Mouse (Mus musculus) embryonic facial prominence, embryonic 11.5 days (tissue): Measurements from ENCODE around the gene Bnip3. TPM values are rescaled to one million over a fixed set of nuclear protein-coding genes. Genes with fewer than 3 reads are reported as not detected.
A peak's percentile ranks its signal among the peaks of the same experiment; 100 is the strongest.

Source experiments
- ATAC-seq: fragments of 200-750 bp; cut with Nextera tagmentation; replicated peaks from 2 replicates; pipeline ENCODE4 v1.8.0; 2017; ENCODE audit warnings: low read depth; ENCODE audit not compliant: insufficient number of reproducible peaks, low FRiP score, low TSS enrichment
- DNase-seq: peaks from one replicate; pipeline ENCODE4 v3.0.0-alpha.2; 2015; ENCODE audit warnings: low spot score
- H3K27ac ChIP-seq: fragments of 300-500 bp; sonication (generic); replicated peaks from 2 replicates; pipeline ENCODE4 v1.5.1; 2014; ENCODE audit warnings: mild to moderate bottlenecking, low read depth, low read length, control low read depth
- H3K27me3 ChIP-seq: fragments of 300-500 bp; sonication (generic); 2 replicates; pipeline ENCODE4 v1.6.1; 2014; ENCODE audit warnings: mild to moderate bottlenecking, low read length, moderate library complexity, mixed read lengths; ENCODE audit not compliant: control insufficient read depth, insufficient read depth
- H3K36me3 ChIP-seq: fragments of 300-500 bp; sonication (generic); replicated peaks from 2 replicates; pipeline ENCODE4 v1.6.1; 2014; ENCODE audit warnings: low read depth, mild to moderate bottlenecking, low read length, moderate library complexity, mixed read lengths; ENCODE audit not compliant: control insufficient read depth, insufficient read depth
- H3K4me1 ChIP-seq: fragments of 300-500 bp; sonication (generic); 2 replicates; pipeline ENCODE4 v1.6.1; 2014; ENCODE audit warnings: low read length, mixed read lengths; ENCODE audit not compliant: control insufficient read depth, insufficient read depth
- H3K4me2 ChIP-seq: fragments of 300-500 bp; sonication (generic); 2 replicates; pipeline ENCODE4 v1.6.1; 2014; ENCODE audit warnings: low read depth, mild to moderate bottlenecking, control low read depth, low read length, moderate library complexity
- H3K4me3 ChIP-seq: fragments of 300-500 bp; sonication (generic); 2 replicates; pipeline ENCODE4 v1.5.1; 2014; ENCODE audit warnings: low read depth, low read length, control low read depth
- H3K9ac ChIP-seq: fragments of 300-500 bp; sonication (generic); replicated peaks from 2 replicates; pipeline ENCODE4 v1.6.1; 2014; ENCODE audit warnings: mild to moderate bottlenecking, control low read depth, low read length
- H3K9me3 ChIP-seq: fragments of 300-500 bp; sonication (generic); replicated peaks from 2 replicates; pipeline ENCODE4 v1.6.1; 2016; ENCODE audit warnings: mild to moderate bottlenecking, low read length, inconsistent platforms, mixed read lengths; ENCODE audit not compliant: control insufficient read depth
- WGBS: fragments of 180-500 bp; shearing (Covaris S2); extraction: QIAGEN DNeasy Blood & Tissue Kit; methylation state at CpG from one replicate; pipeline ENCODE4 v1.1.7; 2014; 5-methylcytosine and 5-hydroxymethylcytosine counted together
- polyA plus RNA-seq: library from polyadenylated mRNA; unstranded; fragments of >200 nt; fragmentation: Nextera tagmentation; extraction: Ambion mirVana; gene quantifications from 2 replicates; pipeline ENCODE4 v1.2.1, GENCODE M21; 2014

Bnip3 gene
- polyA plus RNA-seq, 1 experiment from 2014 or later: 111 TPM

GRCm38 (mm10) chr7:138919156-138919944, 10.0 kb upstream of the Bnip3 start:
- Histone ChIP-seq H3K4me1 (no peaks in the 10 kb centered on the region), H3K4me3 (peak overlapping the region; percentile 22), H3K9ac (peak overlapping the region; percentile 29), H3K4me2 (peak overlapping the region; percentile 62), H3K27me3 (no peaks in the 10 kb centered on the region), H3K9me3 (no peaks in the 10 kb centered on the region), H3K36me3 (no peaks in the 10 kb centered on the region), H3K27ac (no peak overlapping the region)
- WGBS: 3% methylated on average over 26 of the region's 26 CpGs
- peak; percentile 54 for DNase-seq
- ATAC-seq: peak; percentile 70; the same call in 1 of the 2 replicates

- Histone ChIP-seq H3K9me3 (no peaks in the 10 kb centered on the region), H3K9ac (no peak overlapping the region), H3K4me2 (no peak overlapping the region), H3K4me1 (no peaks in the 10 kb centered on the region; the same call in 1 of the 2 replicates), H3K4me3 (no peak overlapping the region), H3K36me3 (no peaks in the 10 kb centered on the region), H3K27me3 (no peaks in the 10 kb centered on the region), H3K27ac (no peak overlapping the region)
- no peak for DNase-seq
- ATAC-seq: no peak
- WGBS: 79% methylated on average over 3 of the region's 3 CpGs
Measured at GRCm38 (mm10) chr7:138913616-138914015, 4.3 kb upstream of the Bnip3 start.

- H3K9ac ChIP-seq: peak overlapping the region; percentile 51
- no peaks in the 10 kb centered on the region for H3K36me3 ChIP-seq
- no peak for DNase-seq
- no peak overlapping the region; the same call in 1 of the 2 replicates for H3K27ac ChIP-seq
- WGBS: 19% methylated on average over 7 of the region's 7 CpGs
- H3K4me3 ChIP-seq: peak overlapping the region; percentile 72
- no peaks in the 10 kb centered on the region for H3K9me3 ChIP-seq
- ATAC-seq: no peak
- H3K4me1 ChIP-seq: no peaks in the 10 kb centered on the region; the same call in none of the 2 replicates
- no peaks in the 10 kb centered on the region for H3K27me3 ChIP-seq
- peak overlapping the region; percentile 71 for H3K4me2 ChIP-seq
Measured at GRCm38 (mm10) chr7:138910193-138910562, 859 bp upstream of the Bnip3 start.

DNA sequence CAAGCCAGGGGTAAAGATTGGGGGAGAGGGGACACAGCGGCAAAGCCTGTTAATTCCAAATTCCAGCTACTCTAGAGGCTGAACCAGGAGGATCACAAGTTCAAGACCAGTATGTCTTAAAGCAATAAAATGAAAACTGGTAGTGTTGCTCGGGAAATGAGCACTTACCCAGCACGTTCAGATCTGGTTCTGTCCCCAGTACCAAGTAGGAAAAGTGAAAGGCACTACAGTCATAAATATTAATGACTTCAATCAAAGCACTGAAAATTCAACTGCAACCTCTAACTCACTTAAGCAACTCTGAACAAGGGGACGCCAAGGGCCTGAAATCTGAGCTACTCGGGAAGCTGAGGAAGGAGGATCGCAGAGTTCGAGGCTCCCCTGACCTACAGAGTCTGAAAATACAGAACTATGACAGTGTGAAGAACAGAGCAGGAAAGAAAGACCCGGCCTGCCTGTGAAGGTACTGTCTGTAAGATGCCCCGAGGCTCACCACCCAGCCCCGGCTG, 497 bp downstream of the Bnip3 start:
- no peaks in the 10 kb centered on the region; the same call in none of the 2 replicates for H3K4me1 ChIP-seq
- DNase-seq (peak; percentile 41), ATAC-seq (peak; percentile 61)
- H3K4me3 ChIP-seq: peak overlapping the region; percentile 72
- peak overlapping the region; percentile 82 for H3K9ac ChIP-seq
- 5% methylated on average over 10 of the region's 10 CpGs for WGBS
- peak overlapping the region; percentile 71 for H3K4me2 ChIP-seq
- no peak overlapping the region for H3K27ac ChIP-seq
- no peaks in the 10 kb centered on the region for H3K27me3 ChIP-seq
- no peaks in the 10 kb centered on the region for H3K9me3 ChIP-seq
- no peaks in the 10 kb centered on the region for H3K36me3 ChIP-seq

DNA sequence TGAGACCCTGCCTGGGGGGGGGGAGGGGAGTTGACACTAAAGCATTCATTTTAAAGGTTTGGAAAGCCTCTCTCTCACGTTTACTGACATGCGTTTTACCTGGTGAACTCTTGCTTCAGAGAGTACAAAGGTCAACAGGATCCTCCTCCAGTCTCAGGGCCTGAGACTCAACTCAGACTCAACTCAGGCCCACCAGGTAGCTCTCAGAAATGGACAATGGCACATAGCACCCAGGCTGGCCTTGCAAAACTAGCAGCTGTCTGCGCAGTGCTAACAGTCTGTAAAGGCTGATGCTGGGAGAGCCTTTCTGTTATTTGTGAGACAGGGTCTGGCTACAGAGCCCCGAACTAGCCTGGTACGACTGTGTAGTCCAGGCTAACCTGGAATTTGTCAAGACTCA, 1.3 kb downstream of the Bnip3 start:
- H3K36me3 ChIP-seq: no peaks in the 10 kb centered on the region
- no peak for DNase-seq
- H3K27me3 ChIP-seq: no peaks in the 10 kb centered on the region
- ATAC-seq: no peak
- H3K4me1 ChIP-seq: no peaks in the 10 kb centered on the region; the same call in none of the 2 replicates
- WGBS: 52% methylated on average over 5 of the region's 5 CpGs
- no peaks in the 10 kb centered on the region for H3K9me3 ChIP-seq
- H3K4me3 ChIP-seq: peak overlapping the region; percentile 72
- no peak overlapping the region for H3K9ac ChIP-seq
- peak overlapping the region; percentile 13 for H3K4me2 ChIP-seq
- H3K27ac ChIP-seq: no peak overlapping the region

DNA sequence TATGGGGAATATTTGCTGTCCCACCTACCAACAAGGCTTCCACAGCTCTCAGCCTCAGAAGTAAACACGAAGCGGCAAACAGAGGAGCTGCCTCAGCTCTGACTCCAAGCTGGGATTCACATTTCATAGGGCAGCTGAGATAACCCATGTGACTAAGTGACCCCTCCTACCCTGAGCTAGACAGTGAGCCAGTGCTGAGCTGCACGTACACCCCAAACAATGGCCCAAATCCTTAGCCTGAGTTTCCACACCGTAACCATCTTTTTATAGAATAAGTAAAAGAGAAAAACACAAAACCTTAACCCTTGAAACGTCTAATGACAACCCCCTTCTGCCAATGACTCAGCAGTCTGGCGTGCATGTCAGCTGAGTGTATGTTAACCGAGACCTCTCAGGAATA, 2.3 kb downstream of the Bnip3 start:
- Histone ChIP-seq H3K27me3 (no peaks in the 10 kb centered on the region), H3K27ac (no peak overlapping the region), H3K4me1 (no peaks in the 10 kb centered on the region; the same call in none of the 2 replicates), H3K9ac (no peak overlapping the region; the same call in 1 of the 2 replicates), H3K9me3 (no peaks in the 10 kb centered on the region), H3K36me3 (no peaks in the 10 kb centered on the region), H3K4me3 (peak overlapping the region; percentile 17; the same call in 1 of the 2 replicates), H3K4me2 (peak overlapping the region; percentile 29)
- DNase-seq (peak; percentile 63), ATAC-seq (peak; percentile 60; the same call in 1 of the 2 replicates)
- 7% methylated on average over 7 of the region's 7 CpGs for WGBS

- no peak overlapping the region for H3K27ac ChIP-seq
- H3K4me1 ChIP-seq: no peaks in the 10 kb centered on the region; the same call in none of the 2 replicates
- no peak overlapping the region for H3K4me3 ChIP-seq
- H3K9ac ChIP-seq: no peak overlapping the region
- DNase-seq: no peak
- ATAC-seq: no peak
- peak overlapping the region; percentile 29; the same call in 1 of the 2 replicates for H3K4me2 ChIP-seq
- H3K27me3 ChIP-seq: no peaks in the 10 kb centered on the region
- WGBS: 93% methylated on average over 1 of the region's 1 CpGs
- no peaks in the 10 kb centered on the region for H3K36me3 ChIP-seq
- H3K9me3 ChIP-seq: no peaks in the 10 kb centered on the region
Measured at GRCm38 (mm10) chr7:138906441-138906840, 2.9 kb downstream of the Bnip3 start.

- ATAC-seq: no peak
- Histone ChIP-seq H3K9me3 (no peaks in the 10 kb centered on the region), H3K4me1 (no peaks in the 10 kb centered on the region; the same call in 1 of the 2 replicates), H3K9ac (no peak overlapping the region), H3K27me3 (no peaks in the 10 kb centered on the region), H3K4me2 (no peak overlapping the region), H3K27ac (no peak overlapping the region), H3K36me3 (no peaks in the 10 kb centered on the region), H3K4me3 (no peak overlapping the region)
- no peak for DNase-seq
- 74% methylated on average over 7 of the region's 7 CpGs for WGBS
Measured at GRCm38 (mm10) chr7:138903886-138904435, 5.4 kb downstream of the Bnip3 start.
